Mouse (Mus musculus) intestine, embryonic 16.5 days (tissue): ENCODE results near the gene Npas3. TPM values are rescaled to one million over a fixed set of nuclear protein-coding genes. Genes with fewer than 3 reads are reported as not detected.

Source experiments
- ATAC-seq: fragments of 200-750 bp; cut with Nextera tagmentation; 2 replicates; pipeline ENCODE4 v1.8.0; 2017; ENCODE audit warnings: moderate TSS enrichment, moderate library complexity
- H3K27ac ChIP-seq: fragments of 300-500 bp; sonication (generic); 2 replicates; pipeline ENCODE4 v1.5.1; 2014; ENCODE audit warnings: mild to moderate bottlenecking, low read length
- H3K27me3 ChIP-seq: fragments of 300-500 bp; sonication (generic); replicated peaks from 2 replicates; pipeline ENCODE4 v1.6.1; 2014; ENCODE audit warnings: low read length, control low read depth, mixed read lengths; ENCODE audit not compliant: control insufficient read depth, insufficient read depth
- H3K36me3 ChIP-seq: fragments of 300-500 bp; sonication (generic); 2 replicates; pipeline ENCODE4 v1.6.1; 2014; ENCODE audit warnings: low read length, control low read depth; ENCODE audit not compliant: control insufficient read depth, insufficient read depth
- H3K4me1 ChIP-seq: fragments of 300-500 bp; sonication (generic); 2 replicates; pipeline ENCODE4 v1.6.1; 2014; ENCODE audit warnings: low read length, control low read depth, mixed read lengths; ENCODE audit not compliant: control insufficient read depth, insufficient read depth
- H3K4me2 ChIP-seq: fragments of 300-500 bp; sonication (generic); 2 replicates; pipeline ENCODE4 v1.6.1; 2014; ENCODE audit warnings: low read depth, low read length, control low read depth
- H3K4me3 ChIP-seq: fragments of 300-500 bp; sonication (generic); 2 replicates; pipeline ENCODE4 v1.5.1; 2014; ENCODE audit warnings: mild to moderate bottlenecking, low read length
- H3K9ac ChIP-seq: fragments of 300-500 bp; sonication (generic); 2 replicates; pipeline ENCODE4 v1.6.1; 2014; ENCODE audit warnings: low read depth, low read length
- H3K9me3 ChIP-seq: fragments of 300-500 bp; sonication (generic); 2 replicates; pipeline ENCODE4 v1.6.1; 2016; ENCODE audit warnings: low read length, control low read depth; ENCODE audit not compliant: control insufficient read depth
- WGBS: fragments of 180-500 bp; shearing (Covaris S2); extraction: QIAGEN DNeasy Blood & Tissue Kit; methylation state at CpG from one replicate; pipeline ENCODE4 v1.1.7; 2014; 5-methylcytosine and 5-hydroxymethylcytosine counted together
- polyA plus RNA-seq: library from polyadenylated mRNA; unstranded; fragments of >200 nt; fragmentation: Nextera tagmentation; extraction: Ambion mirVana; gene quantifications from 2 replicates; pipeline ENCODE4 v1.2.1, GENCODE M21; 2015

Gene Npas3
- polyA plus RNA-seq, 1 experiment from 2014 or later: 1.9 TPM

GRCm38 (mm10) chr12:53862281-53862680 is 613.8 kb downstream of the Npas3 start:
- Histone ChIP-seq H3K9me3 (no peaks in the 10 kb centered on the region), H3K36me3 (no peaks in the 10 kb centered on the region), H3K27ac (no peak overlapping the region), H3K4me3 (no peak overlapping the region), H3K4me2 (no peak overlapping the region), H3K4me1 (no peaks in the 10 kb centered on the region), H3K9ac (no peak overlapping the region), H3K27me3 (no peaks in the 10 kb centered on the region)
- 81% methylated on average over 6 of the region's 6 CpGs for WGBS
- ATAC-seq: no peak

DNA sequence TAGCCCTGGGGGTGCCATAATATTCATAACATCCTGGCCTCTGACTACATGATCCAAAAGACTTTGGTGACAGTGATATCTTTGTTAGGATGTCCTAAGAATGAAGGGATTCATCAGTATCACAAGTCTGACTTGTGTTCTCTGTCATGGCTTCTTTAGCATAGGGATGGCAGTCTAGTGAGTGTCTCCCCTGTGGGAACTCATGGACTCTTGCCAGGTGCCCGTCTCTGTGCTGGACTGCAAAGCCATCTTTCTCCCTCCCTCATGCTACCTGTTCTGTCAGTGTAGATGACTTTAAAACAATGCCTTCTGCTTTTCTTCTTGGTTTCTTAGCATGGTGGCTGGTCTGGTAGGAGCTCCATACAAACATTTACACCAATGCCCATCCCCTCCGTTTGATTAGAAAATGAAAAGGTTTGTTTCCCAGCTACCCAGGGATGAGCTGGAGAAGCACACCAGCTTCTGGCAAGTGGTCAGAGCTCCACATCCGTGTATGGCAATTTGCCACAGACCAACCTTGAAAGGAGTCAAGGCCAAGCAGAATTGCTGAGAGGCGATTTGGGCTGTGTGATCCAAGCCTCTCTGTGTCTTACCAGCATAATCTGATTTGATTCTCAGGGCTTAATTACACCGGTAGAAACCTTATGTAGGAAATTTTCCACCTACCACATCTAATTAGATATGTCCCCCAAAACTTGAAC is 616.1 kb downstream of the Npas3 start:
- no peak overlapping the region for H3K9ac ChIP-seq
- no peaks in the 10 kb centered on the region for H3K36me3 ChIP-seq
- 72% methylated on average over 5 of the region's 5 CpGs for WGBS
- no peak overlapping the region for H3K4me3 ChIP-seq
- no peaks in the 10 kb centered on the region for H3K4me1 ChIP-seq
- ATAC-seq: no peak
- H3K27ac ChIP-seq: no peak overlapping the region
- H3K9me3 ChIP-seq: no peaks in the 10 kb centered on the region
- H3K4me2 ChIP-seq: no peak overlapping the region
- H3K27me3 ChIP-seq: no peaks in the 10 kb centered on the region

- H3K9ac ChIP-seq: no peak overlapping the region
- H3K4me3 ChIP-seq: no peak overlapping the region
- ATAC-seq: no peak
- H3K27me3 ChIP-seq: no peaks in the 10 kb centered on the region
- 51% methylated on average over 2 of the region's 2 CpGs for WGBS
- no peaks in the 10 kb centered on the region for H3K4me1 ChIP-seq
- H3K27ac ChIP-seq: no peak overlapping the region
- H3K4me2 ChIP-seq: no peak overlapping the region
- H3K9me3 ChIP-seq: no peaks in the 10 kb centered on the region
- H3K36me3 ChIP-seq: no peaks in the 10 kb centered on the region
Observed at GRCm38 (mm10) chr12:53865691-53866090, 617.2 kb downstream of the Npas3 start.

GRCm38 (mm10) chr12:53869981-53870380 is 621.5 kb downstream of the Npas3 start:
- Histone ChIP-seq H3K27ac (no peak overlapping the region), H3K27me3 (no peaks in the 10 kb centered on the region), H3K4me1 (no peaks in the 10 kb centered on the region), H3K4me3 (no peak overlapping the region), H3K4me2 (no peak overlapping the region), H3K36me3 (no peaks in the 10 kb centered on the region), H3K9me3 (no peaks in the 10 kb centered on the region), H3K9ac (no peak overlapping the region)
- no peak for ATAC-seq
- 64% methylated on average over 4 of the region's 4 CpGs for WGBS

DNA sequence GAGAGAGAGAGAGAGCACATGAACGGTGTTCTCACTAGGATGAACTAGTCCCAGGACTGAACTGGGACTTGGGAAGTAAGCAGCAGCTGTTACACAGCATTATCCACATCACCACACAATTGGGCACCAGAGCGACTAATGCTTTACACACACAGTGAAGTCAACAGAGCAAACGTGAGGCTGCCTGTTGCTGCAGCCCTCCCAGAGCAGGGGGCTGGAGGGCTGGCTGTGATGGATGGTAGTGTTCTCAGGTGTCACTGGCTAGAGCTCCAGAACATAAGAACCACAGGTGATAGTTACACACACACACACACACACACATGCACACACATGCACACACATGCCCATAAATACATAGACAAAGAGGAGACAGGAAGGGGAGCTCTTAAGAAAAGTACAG is 626.7 kb downstream of the Npas3 start:
- 52% methylated on average over 3 of the region's 3 CpGs for WGBS
- Histone ChIP-seq H3K27me3 (no peaks in the 10 kb centered on the region), H3K27ac (no peak overlapping the region), H3K9me3 (no peaks in the 10 kb centered on the region), H3K4me3 (no peak overlapping the region), H3K36me3 (no peaks in the 10 kb centered on the region), H3K4me2 (no peak overlapping the region), H3K9ac (no peak overlapping the region), H3K4me1 (no peaks in the 10 kb centered on the region)
- ATAC-seq: no peak

DNA sequence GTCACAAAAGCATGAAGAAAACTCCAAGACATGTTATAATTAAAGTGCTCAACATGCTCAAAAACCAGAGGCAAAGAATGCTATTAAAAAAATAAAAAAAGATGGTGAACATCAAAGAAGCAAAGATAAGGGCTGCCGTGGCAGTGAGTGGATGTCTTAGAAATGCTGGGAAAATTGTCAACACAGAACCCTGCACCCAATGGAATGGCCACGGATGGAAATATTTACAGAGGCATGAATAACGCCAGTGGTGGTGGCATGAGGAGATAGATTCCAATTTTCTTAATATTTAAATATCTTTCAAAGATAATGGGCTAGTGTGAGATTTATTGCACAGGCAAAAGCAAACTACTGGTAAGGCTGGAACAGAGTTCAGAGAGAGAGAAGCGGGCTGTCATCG is 628.2 kb downstream of the Npas3 start:
- no peak overlapping the region for H3K9ac ChIP-seq
- WGBS: 50% methylated on average over 5 of the region's 5 CpGs
- H3K9me3 ChIP-seq: no peaks in the 10 kb centered on the region
- H3K4me1 ChIP-seq: no peaks in the 10 kb centered on the region
- H3K4me3 ChIP-seq: no peak overlapping the region
- no peaks in the 10 kb centered on the region for H3K36me3 ChIP-seq
- no peaks in the 10 kb centered on the region for H3K27me3 ChIP-seq
- no peak for ATAC-seq
- H3K4me2 ChIP-seq: no peak overlapping the region
- H3K27ac ChIP-seq: no peak overlapping the region

- 90% methylated on average over 4 of the region's 4 CpGs for WGBS
- Histone ChIP-seq H3K27me3 (no peaks in the 10 kb centered on the region), H3K27ac (no peak overlapping the region), H3K9ac (no peak overlapping the region), H3K4me1 (no peaks in the 10 kb centered on the region), H3K4me3 (no peak overlapping the region), H3K9me3 (no peaks in the 10 kb centered on the region), H3K36me3 (no peaks in the 10 kb centered on the region), H3K4me2 (no peak overlapping the region)
- ATAC-seq: no peak
Observed at GRCm38 (mm10) chr12:53881684-53882083, 633.2 kb downstream of the Npas3 start.

GRCm38 (mm10) chr12:53882863-53883262 is 634.4 kb downstream of the Npas3 start:
- H3K27ac ChIP-seq: no peak overlapping the region

DNA sequence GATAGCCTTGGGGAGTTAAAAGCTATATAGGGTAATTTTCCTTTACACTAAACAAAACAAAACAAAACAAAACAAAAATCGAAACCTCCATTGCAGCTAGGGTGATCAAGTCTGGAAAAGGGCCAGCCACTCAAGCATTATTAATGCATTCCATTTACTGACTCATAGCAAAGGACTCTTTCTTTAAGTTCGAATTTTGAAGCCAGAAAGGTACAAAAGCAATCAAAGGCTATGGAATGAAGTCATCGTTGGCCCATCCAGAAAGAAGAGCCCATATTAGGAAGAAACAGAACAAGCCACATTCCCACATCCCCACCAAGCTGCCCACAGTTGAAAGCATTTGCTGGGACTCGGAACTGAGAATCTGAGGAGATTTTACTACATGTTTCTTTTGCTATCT is 640.1 kb downstream of the Npas3 start:
- Histone ChIP-seq H3K27me3 (no peaks in the 10 kb centered on the region), H3K4me2 (no peak overlapping the region), H3K9ac (no peak overlapping the region), H3K27ac (no peak overlapping the region), H3K4me3 (no peak overlapping the region), H3K36me3 (no peaks in the 10 kb centered on the region), H3K4me1 (no peaks in the 10 kb centered on the region), H3K9me3 (no peaks in the 10 kb centered on the region)
- ATAC-seq: no peak
- 63% methylated on average over 4 of the region's 4 CpGs for WGBS

More at GRCm38 (mm10) chr12:53882863-53883262, 634.4 kb downstream of the Npas3 start:
- WGBS: 85% methylated on average over 8 of the region's 8 CpGs
- Histone ChIP-seq H3K36me3 (no peaks in the 10 kb centered on the region), H3K4me2 (no peak overlapping the region), H3K9ac (no peak overlapping the region), H3K4me1 (no peaks in the 10 kb centered on the region), H3K4me3 (no peak overlapping the region), H3K9me3 (no peaks in the 10 kb centered on the region), H3K27me3 (no peaks in the 10 kb centered on the region)
- ATAC-seq: no peak

GRCm38 (mm10) chr12:53895909-53896308 is 647.4 kb downstream of the Npas3 start:
- 69% methylated on average over 5 of the region's 5 CpGs for WGBS
- Histone ChIP-seq H3K9me3 (no peaks in the 10 kb centered on the region), H3K4me1 (no peaks in the 10 kb centered on the region), H3K27ac (no peak overlapping the region), H3K36me3 (no peaks in the 10 kb centered on the region), H3K27me3 (no peaks in the 10 kb centered on the region), H3K4me3 (no peak overlapping the region), H3K4me2 (no peak overlapping the region), H3K9ac (no peak overlapping the region)
- no peak for ATAC-seq
